Mouse (Mus musculus) telencephalon, adult 2 months (tissue): ENCODE measurements around the gene Vps53.
A peak's percentile ranks its signal among the peaks of the same experiment; 100 is the strongest.

Experiments used
- DNase-seq: peaks from one replicate; pipeline ENCODE4 v3.0.0-alpha.2; 2011; ENCODE audit warnings: low read depth, low spot score

Vps53 gene

GRCm38 (mm10) chr11:76056487-76056886 lies 123.0 kb downstream of the Vps53 start:
- DNase-seq, result no peak

DNA sequence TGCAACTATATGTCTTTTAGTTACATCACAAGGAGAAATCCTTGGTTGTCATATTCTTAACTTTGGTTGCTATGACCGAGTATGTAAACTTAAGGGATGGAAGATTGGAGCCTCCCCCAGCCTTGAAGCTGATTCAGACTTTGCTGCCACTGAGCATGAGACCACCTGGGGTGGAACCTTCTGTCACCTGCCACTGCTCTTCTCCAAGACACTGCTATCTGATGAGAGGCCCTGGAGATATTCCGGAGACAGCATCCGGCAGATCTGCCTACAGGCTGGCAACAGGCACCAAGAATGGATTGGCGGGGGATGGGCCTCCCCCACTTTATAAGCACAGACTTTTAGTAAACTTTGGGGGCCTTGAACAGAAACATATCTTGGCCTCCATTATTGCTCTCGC lies 127.0 kb downstream of the Vps53 start:
- DNase-seq, result no peak

DNA sequence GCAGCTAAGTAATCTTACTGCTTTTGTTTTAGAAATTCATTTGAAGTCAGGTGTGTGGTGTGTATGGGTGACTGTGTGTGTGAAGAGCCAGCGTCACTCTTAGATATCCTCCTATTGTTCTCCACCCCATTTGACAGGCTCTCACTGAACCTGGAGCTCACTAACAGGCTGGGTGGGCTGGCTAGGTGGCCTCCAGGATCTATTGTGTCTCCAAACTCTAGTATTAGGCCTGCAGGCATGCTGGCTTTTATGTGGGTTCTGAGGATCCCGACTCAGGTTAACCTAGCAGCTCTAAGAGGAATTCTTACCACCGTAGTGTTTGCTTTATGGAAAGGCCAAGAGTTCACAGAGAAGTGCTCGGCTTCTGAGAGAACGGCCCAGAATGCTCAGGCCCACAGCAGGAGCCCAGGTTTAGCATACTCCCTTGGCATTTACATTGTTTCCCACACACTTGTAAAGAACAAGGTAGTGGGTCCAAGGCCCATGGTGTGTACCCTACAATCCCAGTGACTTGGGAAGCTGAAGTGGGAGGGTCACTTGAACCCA lies 128.4 kb downstream of the Vps53 start:
- no peak for DNase-seq

GRCm38 (mm10) chr11:76050509-76050908 lies 128.9 kb downstream of the Vps53 start:
- DNase-seq, result no peak

GRCm38 (mm10) chr11:76045367-76045766 lies 134.1 kb downstream of the Vps53 start:
- DNase-seq, result no peak

DNA sequence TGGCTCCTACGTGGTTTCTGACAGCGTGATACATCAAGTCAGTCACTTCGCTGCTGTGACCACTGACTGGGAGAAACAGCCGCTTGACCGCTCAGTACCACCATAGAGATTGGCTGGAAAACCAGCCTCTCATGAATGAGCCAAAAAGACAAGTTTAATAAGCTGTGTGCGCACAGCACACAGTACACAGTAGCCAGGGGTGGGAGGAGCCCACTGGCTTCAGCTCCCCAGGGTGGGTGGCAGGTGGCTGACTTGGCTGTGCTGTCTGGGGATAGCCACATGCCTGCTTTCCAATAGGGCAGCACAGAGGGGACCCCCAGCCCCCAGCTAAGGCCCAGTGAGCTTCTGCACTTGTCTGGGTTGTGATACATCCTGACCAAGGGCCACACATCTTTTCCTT lies 135.0 kb downstream of the Vps53 start:
- no peak for DNase-seq

DNA sequence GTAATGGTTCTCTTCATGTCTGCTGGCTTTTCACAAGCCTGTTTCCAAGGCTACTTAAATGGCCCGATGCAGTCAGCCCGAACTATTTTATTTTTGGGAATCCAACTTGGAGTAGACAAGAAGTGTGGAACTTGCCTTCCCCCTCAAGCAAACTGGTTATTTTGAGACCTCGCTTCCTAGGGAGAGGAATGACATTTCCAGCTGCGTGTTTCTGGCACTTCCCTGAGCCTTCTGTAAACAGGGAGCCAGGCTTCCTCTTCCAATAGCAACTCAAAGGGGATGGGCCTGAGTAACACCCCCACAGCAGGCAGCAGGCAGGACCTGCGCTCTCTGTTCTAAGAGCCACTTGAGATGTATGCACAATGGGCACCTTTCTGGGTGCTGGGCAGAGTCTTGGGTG lies 136.6 kb downstream of the Vps53 start:
- peak; percentile 92 for DNase-seq

- DNase-seq, result no peak
These were observed 137.3 kb downstream of the Vps53 start for GRCm38 (mm10) chr11:76042041-76042638.

DNA sequence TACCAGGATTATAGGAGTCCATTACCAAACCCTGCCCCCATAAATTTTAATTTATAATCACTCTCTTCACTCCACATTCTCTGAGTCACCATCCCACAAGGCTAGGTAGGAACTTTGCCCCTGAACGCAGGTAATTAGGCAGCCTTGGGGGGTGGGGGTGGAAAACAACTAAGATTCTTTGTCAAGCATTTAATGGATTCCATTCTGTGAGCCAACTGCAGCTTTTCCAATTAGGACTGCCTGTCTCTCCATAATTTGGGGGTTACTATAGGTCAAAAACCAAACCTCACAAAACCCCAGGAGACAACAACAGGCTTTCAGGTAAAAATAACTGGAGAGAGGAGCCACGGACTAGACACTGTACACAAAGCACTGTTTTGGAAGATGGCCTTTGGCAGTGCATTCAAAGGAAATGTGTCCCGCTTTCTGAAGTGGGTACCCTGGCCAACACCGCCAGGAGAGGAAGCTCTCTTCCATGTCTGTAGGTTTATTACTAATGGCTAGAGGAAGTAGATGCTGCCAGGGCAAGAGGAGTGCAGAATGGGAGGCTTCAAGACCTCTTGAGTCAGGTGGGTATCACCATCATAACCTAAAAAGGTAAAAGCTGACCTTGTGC lies 138.6 kb downstream of the Vps53 start:
- DNase-seq, result no peak

- DNase-seq, result no peak
These were observed 139.3 kb downstream of the Vps53 start for GRCm38 (mm10) chr11:76040106-76040505.

- DNase-seq, result no peak
These were observed 140.0 kb downstream of the Vps53 start for GRCm38 (mm10) chr11:76039271-76040053.

- no peak for DNase-seq
These were observed 141.7 kb downstream of the Vps53 start for GRCm38 (mm10) chr11:76037581-76038294.

DNA sequence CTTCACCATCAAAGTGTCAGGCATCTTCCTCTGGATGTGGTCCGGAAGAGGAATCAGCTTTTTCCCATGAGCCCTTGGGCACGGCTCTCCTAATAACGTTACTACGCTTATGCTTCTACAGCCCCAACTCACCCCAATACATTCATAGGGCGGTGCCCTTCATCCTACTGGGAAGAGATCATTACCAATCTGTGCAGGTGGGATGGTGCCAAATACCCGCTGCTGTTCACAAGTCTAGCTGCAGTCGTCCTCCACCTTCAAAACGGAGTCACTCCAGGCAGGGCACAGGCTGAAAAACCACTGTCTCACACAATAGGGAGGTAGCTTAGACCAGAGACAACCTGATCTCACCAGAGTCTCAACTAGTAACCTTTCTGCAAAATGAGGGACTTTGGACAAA lies 144.3 kb downstream of the Vps53 start:
- DNase-seq, result no peak

GRCm38 (mm10) chr11:76033836-76034235 lies 145.6 kb downstream of the Vps53 start:
- DNase-seq, result peak; percentile 49

- no peak for DNase-seq
These were observed 146.1 kb downstream of the Vps53 start for GRCm38 (mm10) chr11:76033359-76033758.

DNA sequence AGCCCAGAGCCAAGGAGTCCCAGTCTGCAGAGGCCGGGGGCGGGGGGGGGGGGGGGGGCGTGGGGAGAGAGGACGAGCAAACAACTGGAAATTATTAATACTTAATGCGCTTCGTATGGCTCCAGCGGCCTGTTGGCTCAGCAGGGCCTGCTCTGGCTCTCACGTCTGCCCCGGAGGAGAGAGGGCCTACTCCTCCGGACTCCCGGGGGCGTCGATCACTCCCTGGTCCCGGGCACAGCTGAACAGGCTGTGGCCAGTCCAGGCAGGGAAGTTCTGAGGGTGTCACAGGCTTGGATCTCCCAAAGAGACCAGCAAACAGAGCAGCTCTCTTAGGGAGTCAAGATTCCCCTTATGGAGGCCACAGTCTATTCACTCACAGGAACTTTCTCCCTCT lies 151.4 kb downstream of the Vps53 start:
- no peak for DNase-seq

GRCm38 (mm10) chr11:76027139-76028071 lies 152.0 kb downstream of the Vps53 start, which contains the start of gene Rflnb:
Gene Rflnb (minus strand): TSS chr11:76027782.
- DNase-seq, result no peak

DNA sequence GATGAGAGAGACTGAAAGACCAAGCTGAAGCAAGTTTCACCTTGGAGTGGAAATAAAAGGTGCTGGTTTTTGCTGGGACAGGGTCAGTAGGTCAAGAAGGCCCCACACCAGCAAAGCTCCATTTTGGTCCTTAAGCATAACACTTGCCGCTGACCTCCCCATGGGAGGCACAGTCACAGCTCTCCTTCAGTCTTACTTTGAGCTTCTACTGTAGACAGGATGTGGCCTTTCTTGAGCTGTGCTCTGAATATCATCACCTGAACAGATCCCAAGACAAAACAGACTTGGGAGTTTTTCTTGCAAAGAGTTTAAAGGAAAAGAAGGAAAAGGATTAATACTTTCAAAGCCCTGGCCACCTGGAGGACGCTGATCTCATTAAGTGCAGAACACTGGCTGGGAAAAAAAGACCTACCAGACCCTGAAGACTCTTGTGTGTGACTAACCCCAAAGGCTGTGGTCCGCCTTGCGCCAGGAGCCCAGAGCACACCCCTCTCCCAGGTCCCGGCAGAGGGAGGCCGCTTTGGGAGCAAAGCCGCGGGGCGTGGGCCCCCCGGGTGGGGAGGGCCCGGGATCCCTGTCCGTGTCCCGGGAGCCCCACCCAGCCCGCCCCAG lies 152.8 kb downstream of the Vps53 start:
- no peak for DNase-seq

DNA sequence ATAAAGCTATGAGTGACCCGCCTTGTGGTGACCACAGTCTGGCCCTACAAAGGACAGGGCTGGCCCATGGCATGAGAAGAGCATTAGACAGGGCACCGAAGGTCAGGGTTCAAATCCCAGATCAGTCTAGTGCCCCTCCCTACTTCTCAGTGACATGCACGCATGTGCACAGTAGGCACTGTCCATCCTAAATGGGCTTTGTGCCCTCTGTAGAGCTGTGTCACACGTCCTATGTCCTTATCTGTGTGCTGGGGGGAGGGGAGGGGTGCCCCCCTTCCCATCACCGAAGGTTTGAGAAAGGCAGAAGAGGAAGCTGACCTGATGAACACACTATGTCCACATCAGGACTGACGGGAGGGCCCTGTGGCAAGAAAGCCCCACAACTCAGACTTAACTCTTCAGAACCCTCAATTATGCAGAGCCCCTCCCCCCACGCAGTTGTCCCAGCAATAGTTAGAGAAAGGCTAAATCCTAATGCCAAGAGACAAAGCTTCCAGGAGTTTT lies 154.3 kb downstream of the Vps53 start:
- no peak for DNase-seq

GRCm38 (mm10) chr11:76020916-76021315 lies 158.5 kb downstream of the Vps53 start:
- DNase-seq, result no peak
